Mouse (Mus musculus): Measurements from ENCODE around the gene Usp15. TPM values are rescaled to one million over a fixed set of nuclear protein-coding genes. Genes with fewer than 3 reads are reported as not detected.
A peak's percentile ranks its signal among the peaks of the same experiment; 100 is the strongest.

Usp15 gene
- total RNA-seq, 2 experiments from 2014 or later, result 98.7 to 105 TPM

- no peak for DNase-seq (ENCODE audit: low spot score in 2 of 2)
These were observed 86.2 kb downstream of the Usp15 start for GRCm38 (mm10) chr10:123110548-123110947.

- no peak for DNase-seq (ENCODE audit: low spot score in 2 of 2)
These were observed 88.3 kb downstream of the Usp15 start for GRCm38 (mm10) chr10:123108527-123108926.

DNA sequence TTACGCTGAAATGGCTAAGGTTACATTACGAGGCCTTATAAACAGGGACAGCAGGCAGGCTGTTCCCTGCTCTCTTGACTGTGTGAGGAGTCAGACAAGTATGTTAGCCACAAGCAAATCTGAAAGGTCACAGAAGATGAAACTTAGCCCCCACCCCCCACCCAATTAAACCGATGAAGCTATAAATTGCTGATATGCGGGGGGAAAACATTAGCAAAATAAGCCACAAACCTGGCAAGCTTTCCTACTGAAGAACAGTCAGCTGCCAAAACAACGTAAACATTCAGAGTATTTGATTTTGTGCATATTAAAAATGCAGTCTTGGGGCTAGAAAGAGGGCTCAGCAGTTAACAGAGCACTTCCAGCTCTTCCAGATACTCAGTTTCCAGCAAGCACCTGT is 88.7 kb downstream of the Usp15 start:
- no peak for DNase-seq (ENCODE audit: low spot score in 2 of 2)

DNA sequence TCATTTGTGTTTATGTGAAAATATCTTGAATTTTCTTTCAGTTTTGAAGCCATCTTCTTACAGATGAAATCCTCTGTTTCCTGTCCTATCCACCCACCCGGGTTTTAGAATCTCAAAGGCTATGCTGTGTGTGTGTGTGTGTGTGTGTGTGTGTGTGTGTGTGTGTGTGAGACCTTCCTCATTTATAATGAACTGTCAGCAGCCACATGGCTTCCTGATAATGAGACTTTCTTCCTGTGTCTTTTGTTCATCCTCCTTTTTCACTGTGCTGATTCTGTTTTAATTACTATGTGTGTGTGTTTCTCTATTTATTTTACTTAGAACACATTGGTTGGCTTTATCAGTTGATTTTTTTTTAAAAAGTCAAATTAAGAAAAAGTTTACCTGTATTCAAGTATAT is 95.5 kb downstream of the Usp15 start:
- no peak for DNase-seq (ENCODE audit: low spot score in 2 of 2)

- DNase-seq (ENCODE audit: low spot score in 2 of 2), result no peak
These were observed 96.2 kb downstream of the Usp15 start for GRCm38 (mm10) chr10:123100584-123100983.

GRCm38 (mm10) chr10:123094504-123094903 is 102.3 kb downstream of the Usp15 start:
- no peak for DNase-seq (ENCODE audit: low spot score in 2 of 2)

GRCm38 (mm10) chr10:123092577-123092976 is 104.2 kb downstream of the Usp15 start:
- DNase-seq (ENCODE audit: low spot score in 2 of 2), result no peak

GRCm38 (mm10) chr10:123091737-123092136 is 105.1 kb downstream of the Usp15 start:
- DNase-seq (ENCODE audit: low spot score in 2 of 2), result peak; percentile 54 to 66

DNA sequence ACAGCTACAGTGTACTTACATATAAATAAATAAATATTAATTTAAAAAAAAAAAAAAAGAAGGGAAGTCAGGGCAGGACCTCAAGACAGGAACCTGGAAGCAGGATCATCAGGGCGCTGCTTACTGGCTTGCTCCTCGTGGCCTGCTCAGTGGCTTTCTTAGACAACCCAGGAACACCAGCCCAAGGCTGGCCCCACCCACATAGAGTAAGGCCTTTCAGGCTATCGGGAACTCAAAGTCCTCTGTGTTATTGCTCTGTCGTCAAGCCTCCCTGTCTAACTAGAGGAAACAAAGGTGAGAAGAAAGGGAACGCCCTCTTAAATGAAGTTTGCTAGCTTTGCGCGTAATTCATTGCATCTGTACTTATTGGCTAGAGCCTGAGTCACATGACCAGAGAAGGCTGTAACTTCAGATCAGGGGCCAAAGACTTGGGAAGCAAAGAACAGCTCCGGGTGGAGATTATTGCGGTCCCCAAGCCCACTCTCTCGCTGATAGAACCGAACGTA is 107.3 kb downstream of the Usp15 start:
- no peak for DNase-seq (ENCODE audit: low spot score in 2 of 2)

DNA sequence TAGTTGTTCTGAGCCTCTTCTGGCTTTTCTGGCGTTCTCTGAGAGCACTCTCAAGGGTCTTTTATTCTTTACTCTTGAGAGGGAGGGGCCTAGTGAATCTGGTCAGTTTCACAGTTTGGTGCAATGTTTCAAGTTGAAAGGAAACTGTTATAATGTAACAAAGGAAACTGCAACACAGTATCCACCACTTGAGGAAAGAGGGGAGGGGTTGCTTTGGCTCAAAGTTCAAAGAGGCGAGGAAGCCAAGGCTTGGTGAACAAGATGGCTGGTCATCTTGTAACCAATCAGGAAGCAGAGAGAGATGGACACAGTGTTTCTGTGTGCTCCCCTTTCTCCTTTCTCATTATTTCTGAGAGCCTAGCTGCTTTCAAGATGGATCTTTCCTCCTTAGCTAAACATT is 109.9 kb downstream of the Usp15 start:
- no peak for DNase-seq (ENCODE audit: low spot score in 2 of 2)

- no peak for DNase-seq (ENCODE audit: low spot score in 2 of 2)
These were observed 111.7 kb downstream of the Usp15 start for GRCm38 (mm10) chr10:123084900-123085641.

- DNase-seq (ENCODE audit: low spot score in 2 of 2), result no peak
These were observed 112.5 kb downstream of the Usp15 start for GRCm38 (mm10) chr10:123084307-123084706.

- peak; percentile 93 to 97 for DNase-seq (ENCODE audit: low spot score in 2 of 2)
These were observed 120.4 kb downstream of the Usp15 start, which contains the start of gene Mon2 for GRCm38 (mm10) chr10:123076245-123077023. Gene Mon2, minus strand, starts transcription at chr10:123076505.

DNA sequence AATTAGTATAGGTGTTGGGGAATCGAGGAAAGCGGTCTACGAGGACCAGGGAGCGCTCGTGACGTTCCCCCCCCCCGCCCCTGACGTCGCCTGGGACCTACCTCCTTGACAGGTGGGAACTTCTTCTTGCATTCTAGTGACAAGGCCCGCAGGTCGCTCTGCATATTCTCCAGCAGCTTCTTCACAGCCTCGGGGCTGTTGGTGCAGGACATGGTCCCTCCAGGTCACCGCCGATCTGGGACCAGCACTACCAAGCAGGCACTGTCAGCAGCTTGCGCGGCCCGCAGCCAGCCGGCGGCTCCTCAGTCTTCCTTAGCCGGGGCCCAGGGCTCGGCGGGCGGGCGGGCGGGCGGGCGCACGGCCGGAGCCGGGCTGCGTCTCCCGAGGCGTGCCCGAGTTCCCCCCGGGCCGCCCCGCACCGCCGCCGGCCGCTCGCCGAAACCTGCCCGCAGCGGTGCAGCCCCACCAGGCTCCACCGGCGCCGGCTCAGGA is 121.0 kb downstream of the Usp15 start:
- no peak for DNase-seq (ENCODE audit: low spot score in 2 of 2)

GRCm38 (mm10) chr10:123071997-123072396 is 124.8 kb downstream of the Usp15 start:
- DNase-seq (ENCODE audit: low spot score in 2 of 2), result no peak

DNA sequence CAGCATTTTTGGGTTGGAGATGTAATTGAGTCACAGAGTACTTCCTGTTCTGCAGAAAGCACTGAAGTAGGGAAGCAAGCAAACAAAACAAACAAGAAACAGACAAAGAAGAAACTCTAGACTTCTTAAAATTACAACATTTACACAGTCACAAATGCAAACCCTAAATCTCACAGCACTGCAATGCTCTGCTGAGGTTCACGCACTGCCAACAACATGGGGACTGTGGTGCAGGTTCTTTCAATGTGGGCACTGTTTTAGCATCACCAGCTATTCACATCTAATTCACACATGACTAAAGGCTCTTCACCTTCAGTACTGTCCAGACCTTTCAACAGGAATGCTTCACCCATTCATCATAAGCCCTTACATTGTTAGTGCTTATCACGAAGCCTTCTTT is 133.8 kb downstream of the Usp15 start:
- no peak for DNase-seq (ENCODE audit: low spot score in 2 of 2)

- no peak for DNase-seq (ENCODE audit: low spot score in 2 of 2)
These were observed 136.0 kb downstream of the Usp15 start for GRCm38 (mm10) chr10:123060831-123061230.

GRCm38 (mm10) chr10:123057082-123057481 is 139.7 kb downstream of the Usp15 start:
- DNase-seq (ENCODE audit: low spot score in 2 of 2), result no peak

- no peak for DNase-seq (ENCODE audit: low spot score in 2 of 2)
These were observed 140.3 kb downstream of the Usp15 start for GRCm38 (mm10) chr10:123056463-123056862.

GRCm38 (mm10) chr10:123055205-123056000 is 141.4 kb downstream of the Usp15 start:
- no peak for DNase-seq (ENCODE audit: low spot score in 2 of 2)
